Mouse (Mus musculus) C2C12 (cell line): ENCODE data around the gene Cd274. TPM values are rescaled to one million over a fixed set of nuclear protein-coding genes. Genes with fewer than 3 reads are reported as not detected.

Source experiments
- H3K27me3 ChIP-seq: one replicate; pipeline ENCODE4 v1.6.1; 2011; ENCODE audit not compliant: control insufficient read depth, insufficient read depth, insufficient read length
- H3K36me3 ChIP-seq: one replicate; pipeline ENCODE4 v1.6.1; 2011; ENCODE audit not compliant: control insufficient read depth, insufficient read depth
- H3K4me3 ChIP-seq: one replicate; pipeline ENCODE4 v1.5.1; 2011; ENCODE audit warnings: mild to moderate bottlenecking, control low read depth; ENCODE audit not compliant: poor library complexity, insufficient read depth, severe bottlenecking
- H3K79me2 ChIP-seq: one replicate; pipeline ENCODE4 v1.6.1; 2011; ENCODE audit not compliant: control insufficient read depth, insufficient read depth
- H3K79me3 ChIP-seq: one replicate; pipeline ENCODE4 v1.6.1; 2011; ENCODE audit warnings: low read depth, control low read depth
- H3ac ChIP-seq: one replicate; pipeline ENCODE3; 2011; ENCODE audit warnings: low read depth; ENCODE audit not compliant: control insufficient read depth, insufficient read length
- CEBPB ChIP-seq: IDR thresholded peaks from one replicate; pipeline ENCODE4 v1.6.1; 2011; ENCODE audit warnings: low read depth, mild to moderate bottlenecking, control low read depth, moderate library complexity
- CTCF ChIP-seq: IDR thresholded peaks from one replicate; pipeline ENCODE4 v1.5.1; 2011; ENCODE audit not compliant: control insufficient read depth, insufficient read depth, insufficient read length
- FOSL1 ChIP-seq: IDR thresholded peaks from one replicate; pipeline ENCODE4 v1.8.0; 2011; ENCODE audit warnings: mild to moderate bottlenecking, low read length; ENCODE audit not compliant: poor library complexity, insufficient read depth, severe bottlenecking
- MAX ChIP-seq: IDR thresholded peaks from one replicate; pipeline ENCODE4 v1.6.1; 2011; ENCODE audit warnings: mild to moderate bottlenecking, control low read depth
- MYOD1 ChIP-seq: IDR thresholded peaks from one replicate; pipeline ENCODE4 v1.6.1; 2011; ENCODE audit warnings: low read depth; ENCODE audit not compliant: control insufficient read depth, insufficient read length
- MYOG ChIP-seq: IDR thresholded peaks from one replicate; pipeline ENCODE4 v1.6.1; 2011; ENCODE audit not compliant: control insufficient read depth, insufficient read length; ENCODE audit errors: extremely low read depth
- USF1 ChIP-seq: IDR thresholded peaks from one replicate; pipeline ENCODE4 v1.6.1; 2011; ENCODE audit warnings: low read depth, mild to moderate bottlenecking, control low read depth, moderate library complexity
- polyA plus RNA-seq: library from polyadenylated mRNA; unstranded; fragments of >200 nt; fragmentation: generic; extraction: Trizol; gene quantifications from one replicate; pipeline ENCODE4 v1.2.1, GENCODE M21; 2012; ENCODE audit warnings: missing spikeins

Gene Cd274
- polyA plus RNA-seq, 1 experiment = 0.05 TPM

DNA sequence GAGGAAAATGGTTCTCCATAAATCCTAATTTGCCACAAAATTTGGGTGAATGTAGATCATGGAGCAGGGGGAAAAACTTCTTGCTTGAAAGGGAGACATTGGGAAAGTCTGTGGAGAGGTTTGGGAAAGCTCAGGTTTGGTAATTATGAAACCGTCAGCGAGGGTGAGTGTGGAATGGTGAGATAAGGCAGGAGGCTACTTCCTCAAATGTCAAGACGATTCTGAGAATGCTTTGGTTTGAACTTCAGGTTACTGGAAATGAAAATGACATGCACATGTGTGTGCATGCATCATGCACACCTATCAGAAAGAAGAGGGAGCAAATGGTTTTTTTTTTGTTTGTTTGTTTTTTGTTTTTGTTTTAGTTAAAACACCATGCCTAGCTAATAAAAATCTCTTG lies 33.2 kb downstream of the Cd274 start:
- TF ChIP-seq USF1 (no peak), MYOG (no peak), MYOD1 (no peak), FOSL1 (no peak), CEBPB (no peak), MAX (no peak), CTCF (no peak)
- Histone ChIP-seq H3K79me2 (no peaks in the 10 kb centered on the region), H3K4me3 (no peak overlapping the region), H3ac (no peak overlapping the region), H3K79me3 (no peaks in the 10 kb centered on the region), H3K27me3 (no peaks in the 10 kb centered on the region), H3K36me3 (no peaks in the 10 kb centered on the region)

DNA sequence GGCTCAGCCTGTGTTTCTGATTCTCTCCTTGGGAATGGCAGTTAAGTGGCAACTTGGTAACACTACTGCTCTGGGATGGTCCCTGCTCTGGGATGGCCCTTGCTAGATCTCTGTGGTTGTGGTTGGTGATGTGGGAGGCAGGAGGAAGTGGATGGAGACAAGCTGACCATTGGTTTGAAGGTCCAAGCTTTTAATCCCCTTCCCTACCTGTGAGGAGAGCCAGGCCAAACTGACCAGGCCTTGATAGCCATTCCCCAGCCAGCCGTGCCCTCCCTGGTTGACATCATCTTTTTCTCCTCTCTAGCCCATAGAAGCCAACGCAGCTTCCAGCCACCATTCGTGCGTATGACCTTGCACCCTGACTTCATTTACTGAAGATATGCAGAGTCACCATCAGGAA lies 35.4 kb downstream of the Cd274 start:
- H3K36me3 ChIP-seq = no peaks in the 10 kb centered on the region
- H3K79me3 ChIP-seq = no peaks in the 10 kb centered on the region
- no peaks in the 10 kb centered on the region for H3K27me3 ChIP-seq
- H3K4me3 ChIP-seq = no peak overlapping the region
- H3K79me2 ChIP-seq = no peaks in the 10 kb centered on the region
- no peak overlapping the region for H3ac ChIP-seq
- no peak for TF ChIP-seq MAX

GRCm38 (mm10) chr19:29403251-29403650 lies 36.0 kb downstream of the Cd274 start:
- Histone ChIP-seq H3ac (no peak overlapping the region), H3K27me3 (no peaks in the 10 kb centered on the region), H3K79me2 (no peaks in the 10 kb centered on the region), H3K36me3 (no peaks in the 10 kb centered on the region), H3K79me3 (no peaks in the 10 kb centered on the region), H3K4me3 (no peak overlapping the region)
- TF ChIP-seq MAX (no peak), CEBPB (no peak)

GRCm38 (mm10) chr19:29405388-29405787 lies 38.1 kb downstream of the Cd274 start:
- TF ChIP-seq MYOD1 = no peak
- no peak for TF ChIP-seq MYOG
- TF ChIP-seq FOSL1 = no peak
- TF ChIP-seq CEBPB = no peak
- TF ChIP-seq USF1 = no peak
- no peak for TF ChIP-seq MAX
- no peak for TF ChIP-seq CTCF

DNA sequence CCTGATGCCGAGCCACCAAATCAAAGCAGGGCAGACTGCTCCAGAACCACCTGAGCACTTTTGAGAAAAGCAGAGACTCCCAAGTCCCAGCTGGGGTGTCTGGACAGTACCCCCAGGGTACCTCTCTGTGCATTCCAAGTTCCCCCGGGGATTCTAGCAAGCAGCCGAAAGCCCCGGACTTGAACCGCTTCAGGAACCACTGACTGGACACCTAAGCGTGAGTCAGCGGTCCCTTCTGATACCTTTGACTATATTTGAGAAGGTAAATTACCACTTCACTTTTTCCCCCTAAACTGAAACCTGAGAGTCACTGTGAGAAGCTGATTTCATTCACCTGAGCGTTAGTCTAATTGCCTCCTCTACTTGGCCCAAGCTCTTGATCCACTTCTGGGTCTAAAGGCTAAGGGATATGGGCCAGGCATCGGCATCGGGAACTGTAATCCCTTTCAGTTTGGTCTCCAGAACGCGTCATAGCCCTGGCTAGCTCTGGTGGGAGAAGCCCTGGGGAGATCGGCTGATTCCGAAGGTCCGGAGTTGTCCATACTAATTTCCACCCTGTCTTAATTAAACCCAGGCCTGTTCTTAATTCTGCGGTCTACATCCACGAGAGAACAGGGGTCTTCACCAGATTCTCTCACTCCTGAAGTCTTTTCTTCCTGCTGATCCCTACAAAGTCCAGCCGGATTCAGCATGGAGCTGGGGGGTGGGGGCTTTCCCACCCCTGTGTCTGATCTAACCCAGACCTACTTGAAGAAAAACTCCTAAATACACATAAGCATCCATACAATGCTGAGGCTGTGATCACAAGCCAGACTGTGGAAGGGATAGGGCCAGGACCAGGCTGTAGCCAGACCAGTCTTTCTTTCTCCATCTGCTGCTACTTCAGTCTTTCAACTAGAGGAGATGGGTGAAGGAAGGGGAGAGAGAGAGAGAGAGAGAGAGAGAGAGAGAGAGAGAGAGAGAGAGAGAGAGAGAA lies 39.1 kb downstream of the Cd274 start:
- TF ChIP-seq CTCF (no peak), MYOD1 (no peak), CEBPB (no peak), FOSL1 (no peak), MYOG (no peak), USF1 (no peak)

More at GRCm38 (mm10) chr19:29405388-29405787, 38.1 kb downstream of the Cd274 start:
- no peaks in the 10 kb centered on the region for H3K36me3 ChIP-seq
- peaks cover 9% of the 10 kb centered on the region for H3K27me3 ChIP-seq
- no peak overlapping the region for H3ac ChIP-seq
- H3K79me3 ChIP-seq = no peaks in the 10 kb centered on the region
- no peak overlapping the region for H3K4me3 ChIP-seq
- no peaks in the 10 kb centered on the region for H3K79me2 ChIP-seq

GRCm38 (mm10) chr19:29410619-29411018 lies 43.4 kb downstream of the Cd274 start, which contains the start of gene Pdcd1lg2:
Gene Pdcd1lg2, plus strand, starts transcription at chr19:29410919.
- Histone ChIP-seq H3K36me3 (no peaks in the 10 kb centered on the region), H3K4me3 (no peak within 1 kb of the TSS), H3K79me2 (no peaks in the 10 kb centered on the region), H3ac (no peak within 1 kb of the TSS), H3K27me3 (peaks cover 15% of the 10 kb centered on the region), H3K79me3 (no peaks in the 10 kb centered on the region)
- TF ChIP-seq MYOD1 = no peak
- TF ChIP-seq CEBPB = no peak
- no peak for TF ChIP-seq MYOG
- TF ChIP-seq MAX = no peak
- TF ChIP-seq FOSL1 = no peak
- TF ChIP-seq USF1 = no peak
- TF ChIP-seq CTCF = no peak

More for the DNA sequence above, 39.1 kb downstream of the Cd274 start:
- no peaks in the 10 kb centered on the region for H3K36me3 ChIP-seq
- H3K27me3 ChIP-seq = peaks cover 15% of the 10 kb centered on the region
- no peak overlapping the region for H3ac ChIP-seq
- H3K79me3 ChIP-seq = no peaks in the 10 kb centered on the region
- H3K79me2 ChIP-seq = no peaks in the 10 kb centered on the region
- H3K4me3 ChIP-seq = no peak overlapping the region
